ENCODE assay signal across 36 mouse cellular contexts in the genomic region with DNA sequence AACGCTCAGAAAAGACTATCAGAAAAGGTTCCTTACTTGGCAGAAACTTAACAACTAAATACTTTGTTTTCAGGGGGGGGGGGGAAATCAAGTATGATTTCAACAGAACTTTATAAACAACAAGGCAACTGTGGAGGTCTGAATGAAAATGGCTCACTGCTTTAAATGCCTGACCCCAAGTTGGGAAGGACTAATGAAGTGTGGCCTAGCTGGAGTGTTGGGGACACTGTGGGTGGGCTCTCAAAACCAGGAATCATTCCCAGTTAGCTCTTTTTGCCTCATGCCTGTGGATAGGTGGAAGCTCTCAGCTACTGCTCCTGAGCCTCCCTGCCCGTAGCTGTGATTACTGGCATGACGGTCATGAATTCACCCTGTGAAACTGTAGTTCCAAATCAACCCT. TPM values are rescaled to one million over a fixed set of nuclear protein-coding genes. Genes with fewer than 3 reads are reported as not detected.
"Had no signal": no experiment of that assay in that cellular context is flagged by ENCODE, and none has a peak within 500 bp of the region (broad histone marks: within the 10 kb centered on the region; RNA-seq: fewer than 3 reads in every experiment).

No protein-coding gene starts in this region.

- H3K4me3 ChIP-seq: gastrocnemius, adult 2 months; heart, adult 2 months; heart, embryonic 13.5 days; heart, embryonic 15.5 days; hindbrain, embryonic 10.5 days; hindbrain, embryonic 12.5 days; intestine, embryonic 15.5 days; limb, embryonic 13.5 days had no signal

- H3K4me1 ChIP-seq: hindbrain, embryonic 10.5 days; hindbrain, embryonic 12.5 days; intestine, embryonic 15.5 days; limb, embryonic 13.5 days had no signal

- H3K36me3 ChIP-seq: intestine, embryonic 15.5 days had no signal

- H3K27me3 ChIP-seq: heart, embryonic 13.5 days; heart, embryonic 15.5 days; hindbrain, embryonic 12.5 days; intestine, embryonic 15.5 days; limb, embryonic 13.5 days had no signal

- ATAC-seq: forebrain, embryonic 16.5 days; hindbrain, embryonic 16.5 days; inflammation-experienced regulatory T-cells, adult 6 months; intestine, embryonic 15.5 days; intestine, postnatal 0 days had no signal

- H3K9me3 ChIP-seq: heart, embryonic 13.5 days; heart, embryonic 15.5 days; hindbrain, embryonic 10.5 days; hindbrain, embryonic 12.5 days; intestine, embryonic 15.5 days; limb, embryonic 13.5 days had no signal

- H3K9ac ChIP-seq: heart, embryonic 13.5 days; heart, embryonic 15.5 days; hindbrain, embryonic 12.5 days; hindbrain, embryonic 14.5 days; intestine, embryonic 15.5 days; limb, embryonic 13.5 days had no signal

- H3K4me2 ChIP-seq: heart, embryonic 11.5 days; heart, embryonic 13.5 days; heart, embryonic 15.5 days; hindbrain, embryonic 12.5 days; hindbrain, embryonic 14.5 days; intestine, embryonic 15.5 days; limb, embryonic 13.5 days had no signal

- DNase-seq: gastrocnemius, adult 2 months; gastrocnemius, postnatal 10 days; gastrocnemius, postnatal 25 days; heart, adult 2 months; heart, postnatal 4 days; kidney, adult 18-20 months; kidney, adult 8-10 months; kidney, postnatal 14 days; kidney, postnatal 36 days; layer of hippocampus, adult 9-11 months; layer of hippocampus, postnatal 36 days; left cerebral cortex, postnatal 4 days had no signal

- H3K27ac ChIP-seq: heart, adult 2 months; heart, embryonic 13.5 days; heart, embryonic 15.5 days; hindbrain, embryonic 10.5 days; hindbrain, embryonic 12.5 days; hindbrain, embryonic 14.5 days; intestine, embryonic 15.5 days; kidney, postnatal 0 days; limb, embryonic 13.5 days had no signal

RNA-seq across cellular contexts. Expression of gene Lmod2, which starts 36.5 kb away (rescaled TPM):
- total RNA-seq: granulocyte monocyte progenitor cell, adult 5-6 weeks; layer of hippocampus, adult 18-20 months; layer of hippocampus, adult 8-10 months; layer of hippocampus, postnatal 14 days; layer of hippocampus, postnatal 36 days; left cerebral cortex, adult 18-20 months; left cerebral cortex, postnatal 10 days; left cerebral cortex, postnatal 25 days; left cerebral cortex, postnatal 4 days had no signal
- polyA plus RNA-seq: forebrain, embryonic 16.5 days; frontal cortex, adult 2 months; hindbrain, embryonic 10.5 days; hindbrain, embryonic 12.5 days; hindbrain, embryonic 14.5 days; hindbrain, embryonic 16.5 days; inflammation-experienced regulatory T-cells, adult 6 months; intestine, embryonic 15.5 days; intestine, postnatal 0 days; kidney, embryonic 14.5 days; kidney, postnatal 0 days; large intestine, adult 2 months; limb, embryonic 11.5 days had no signal
